Mouse (Mus musculus) cerebellum, adult 11-12 months (tissue): ENCODE results near the gene Tram1l1.
A peak's percentile ranks its signal among the peaks of the same experiment; 100 is the strongest.
"Not testable (repeated sequence)": the region's sequence is repeated elsewhere in the genome, so short reads cannot be mapped to it uniquely, and the experiment has no call there.

Source experiments
- DNase-seq: peaks from one replicate; pipeline ENCODE4 v3.0.0; 2022

Tram1l1 gene

GRCm38 (mm10) chr3:124320821-124321576 is at the start of gene Tram1l1:
TSS of gene Tram1l1 (plus strand) at chr3:124320855.
- peak; percentile 76 for DNase-seq

GRCm38 (mm10) chr3:124271229-124271628 is 49.4 kb upstream of the Tram1l1 start:
- DNase-seq = no peak

GRCm38 (mm10) chr3:124271668-124272067 is 49.0 kb upstream of the Tram1l1 start:
- no peak for DNase-seq

- peak; percentile 57 for DNase-seq
Measured at GRCm38 (mm10) chr3:124272465-124273089, 48.1 kb upstream of the Tram1l1 start.

GRCm38 (mm10) chr3:124274928-124275609 is 45.6 kb upstream of the Tram1l1 start:
- peak; percentile 55 for DNase-seq

GRCm38 (mm10) chr3:124288936-124289335 is 31.7 kb upstream of the Tram1l1 start:
- DNase-seq = not testable (repeated sequence)

GRCm38 (mm10) chr3:124319254-124319653 is 1.4 kb upstream of the Tram1l1 start:
- DNase-seq = no peak

GRCm38 (mm10) chr3:124320398-124320797 is 257 bp upstream of the Tram1l1 start:
- no peak for DNase-seq

GRCm38 (mm10) chr3:124346445-124346844 is 25.8 kb downstream of the Tram1l1 start:
- DNase-seq = no peak

- no peak for DNase-seq
Measured at GRCm38 (mm10) chr3:124357533-124357932, 36.9 kb downstream of the Tram1l1 start.

GRCm38 (mm10) chr3:124372031-124372430 is 51.4 kb downstream of the Tram1l1 start:
- no peak for DNase-seq
